Mouse (Mus musculus) cerebellum, postnatal 10 days (tissue): Measurements from ENCODE around the gene Mt1.

Experiments
- DNase-seq, 2 experiments: peaks; one replicate each; pipeline ENCODE4 v3.0.0; 2021; ENCODE audit warnings: mixed read lengths in 2 of 2

The Mt1 gene

DNA sequence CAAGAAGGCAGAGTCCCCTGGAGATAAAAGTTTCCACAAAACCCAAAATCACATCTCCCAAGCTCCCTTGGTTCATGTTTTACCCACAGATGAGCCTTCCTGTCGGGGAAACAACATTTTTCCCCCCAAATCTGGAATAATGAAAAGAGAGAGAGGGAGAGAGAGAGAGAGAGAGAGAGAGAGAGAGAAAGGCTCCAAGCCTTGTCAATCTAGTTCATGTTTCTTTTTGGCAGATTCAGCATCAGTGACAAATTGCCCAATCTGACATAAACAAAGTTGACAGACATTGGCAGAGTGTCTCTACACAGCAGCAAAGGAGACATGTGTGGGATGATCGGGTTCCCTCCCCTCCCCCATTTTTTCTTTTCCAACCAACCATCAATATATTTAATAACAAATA is 28.6 kb downstream of the Mt1 start:
- peak; percentile 77 to 78 for DNase-seq

DNA sequence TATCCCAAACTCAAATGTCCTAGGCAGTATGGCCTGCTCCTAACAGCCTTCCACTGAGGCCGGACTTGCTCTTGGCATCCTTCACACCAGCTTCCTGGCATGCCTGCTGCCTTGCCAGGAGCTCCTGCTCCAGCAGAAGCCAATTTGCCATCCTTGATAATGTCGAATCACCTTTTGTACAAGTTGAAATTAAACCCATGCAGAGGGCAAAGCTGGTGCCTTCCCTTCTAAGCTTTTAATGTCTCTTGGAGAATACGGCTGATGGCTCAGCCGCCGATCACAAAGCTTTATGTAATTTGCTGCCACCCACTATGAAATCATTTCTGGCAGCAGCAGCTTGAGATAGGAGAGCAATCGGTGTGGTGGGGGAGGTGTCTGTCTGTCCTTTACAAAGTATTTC is 30.8 kb downstream of the Mt1 start:
- peak; percentile 71 to 76 for DNase-seq

DNA sequence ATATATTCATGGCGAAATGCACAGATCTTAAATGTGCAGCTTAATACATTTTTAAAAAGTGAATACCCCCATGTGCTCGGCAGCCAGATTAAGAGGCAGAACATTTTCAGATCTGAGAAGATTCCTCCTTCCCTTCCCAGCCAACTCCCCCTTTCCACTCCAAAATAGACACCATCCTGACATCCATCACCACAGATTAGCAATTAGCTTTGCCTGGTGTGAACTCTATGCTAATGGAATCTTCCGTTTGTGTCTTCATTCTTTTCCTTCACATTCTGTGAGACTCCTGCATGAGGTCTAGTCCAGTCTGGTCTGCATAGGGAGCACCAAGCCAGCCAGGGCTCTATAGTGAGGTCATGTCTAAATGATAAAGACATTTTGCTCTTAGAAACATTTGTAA is 31.3 kb downstream of the Mt1 start:
- peak in 1 of 2 experiments; percentile 31 for DNase-seq

GRCm38 (mm10) chr8:94213819-94214218 is 34.9 kb downstream of the Mt1 start:
- peak; percentile 53 to 57 for DNase-seq

DNA sequence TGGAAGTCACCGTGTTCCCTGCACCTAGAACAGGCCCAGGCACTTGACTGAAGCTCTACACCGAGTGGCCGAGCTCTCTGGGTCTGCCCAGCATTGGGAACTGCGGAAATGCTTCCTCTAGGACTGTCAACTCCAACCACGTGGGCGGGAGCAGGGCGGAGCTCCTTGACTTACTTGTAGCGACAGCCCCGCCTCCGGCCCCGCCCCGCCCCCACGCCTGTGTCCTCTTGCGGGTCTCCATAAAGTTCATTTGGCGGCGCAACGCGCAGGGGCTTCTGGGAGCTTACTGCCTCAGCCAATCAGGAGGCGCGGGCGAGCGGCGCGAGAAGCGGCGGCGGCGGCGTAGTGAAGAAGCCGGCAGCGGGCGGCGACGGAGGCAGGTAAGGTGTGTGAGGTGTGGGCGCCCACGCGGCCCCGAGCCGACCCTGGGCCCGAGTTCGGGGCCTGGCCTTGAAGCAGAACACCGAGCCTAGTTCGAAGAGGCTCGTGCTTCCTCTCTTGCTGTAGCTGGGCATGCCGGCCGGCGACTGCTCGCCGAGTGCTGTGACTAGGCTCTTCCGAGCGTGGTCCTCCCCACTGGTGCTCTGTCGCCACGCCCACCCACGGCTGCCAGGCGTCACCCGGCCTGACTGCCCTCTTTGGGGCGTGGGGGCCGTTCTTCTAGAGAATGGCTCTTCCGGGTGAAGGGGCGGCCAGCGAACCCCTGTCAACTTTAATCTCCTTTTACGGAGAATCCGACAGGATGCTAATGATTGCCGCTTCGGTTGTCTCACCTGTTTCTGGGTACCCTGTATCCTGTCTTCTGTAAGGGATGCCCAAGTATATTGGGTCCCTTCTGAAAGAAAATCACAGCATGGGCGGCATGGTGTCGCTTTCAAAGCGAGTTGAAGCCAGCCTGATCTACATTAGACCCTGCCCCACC is 35.6 kb downstream of the Mt1 start, which contains the start of gene Nup93:
Nup93 (plus strand) TSS at position 313 of the 922 bp plus-strand sequence.
- peak; percentile 100 for DNase-seq

DNA sequence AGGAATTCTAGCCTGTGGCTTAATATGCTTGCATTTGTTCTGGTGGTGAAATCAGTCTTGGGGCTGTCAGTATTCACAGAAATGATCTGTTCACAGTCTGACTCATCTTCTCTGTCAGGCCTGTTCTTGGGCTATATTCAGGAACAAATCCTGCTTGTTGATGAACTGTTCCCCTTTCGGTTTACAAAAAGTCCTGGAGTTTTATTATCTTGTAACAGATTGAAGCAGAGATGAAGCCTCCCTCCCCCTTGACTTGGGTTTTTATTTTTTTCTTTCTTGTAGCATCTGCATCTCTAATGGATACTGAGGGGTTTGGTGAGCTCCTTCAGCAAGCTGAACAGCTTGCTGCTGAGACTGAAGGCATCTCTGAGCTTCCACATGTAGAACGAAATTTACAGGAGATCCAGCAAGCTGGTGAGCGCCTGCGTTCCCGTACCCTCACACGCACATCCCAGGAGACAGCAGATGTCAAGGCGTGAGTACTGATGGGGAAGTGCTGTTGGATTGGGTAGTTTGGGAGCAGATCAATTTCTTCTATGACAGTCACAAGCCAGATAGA is 48.6 kb downstream of the Mt1 start:
- DNase-seq: no peak
